Mouse (Mus musculus): Measurements from ENCODE around the gene Camkk1. TPM values are rescaled to one million over a fixed set of nuclear protein-coding genes. Genes with fewer than 3 reads are reported as not detected.

Camkk1 gene
- not detected for polyA plus RNA-seq (2014; fragmentation: Illumina TruSeq; extraction: RNeasy Lipid Tissue Mini Kit (QIAGEN cat#74804); ENCODE audit: low read depth, low replicate concordance)

GRCm38 (mm10) chr11:73018471-73019146 is at the start of gene Camkk1:
TSS of gene Camkk1 (plus strand) at chr11:73019008.

GRCm38 (mm10) chr11:72998771-72999170 is 20.0 kb upstream of the Camkk1 start, which contains the start of gene P2rx1:
TSS of gene P2rx1 (plus strand) at chr11:72999103.

GRCm38 (mm10) chr11:73047542-73047996 is 28.8 kb downstream of the Camkk1 start, which contains the start of gene Ncbp3:
TSS of gene Ncbp3 (plus strand) at chr11:73047783.

GRCm38 (mm10) chr11:73090283-73090682 is 71.5 kb downstream of the Camkk1 start, which contains the start of gene Itgae:
TSS of gene Itgae (plus strand) at chr11:73090583.

Other genes with a start within 250 kb of the Camkk1 start
- gene Cyb5d2, start 222.9 kb upstream of the Camkk1 start, polyA plus RNA-seq (2014; fragmentation: Illumina TruSeq; extraction: RNeasy Lipid Tissue Mini Kit (QIAGEN cat#74804); ENCODE audit: low read depth, low replicate concordance): 11.9 TPM
- gene Zzef1, start 222.8 kb upstream of the Camkk1 start, polyA plus RNA-seq (2014; fragmentation: Illumina TruSeq; extraction: RNeasy Lipid Tissue Mini Kit (QIAGEN cat#74804); ENCODE audit: low read depth, low replicate concordance): 5.3 TPM
- gene Atp2a3, start 57.8 kb upstream of the Camkk1 start, polyA plus RNA-seq (2014; fragmentation: Illumina TruSeq; extraction: RNeasy Lipid Tissue Mini Kit (QIAGEN cat#74804); ENCODE audit: low read depth, low replicate concordance): 0.34 TPM
- not detected for gene P2rx1, start 19.9 kb upstream of the Camkk1 start, polyA plus RNA-seq (2014; fragmentation: Illumina TruSeq; extraction: RNeasy Lipid Tissue Mini Kit (QIAGEN cat#74804); ENCODE audit: low read depth, low replicate concordance)
- gene Ncbp3, start 28.8 kb downstream of the Camkk1 start, polyA plus RNA-seq (2014; fragmentation: Illumina TruSeq; extraction: RNeasy Lipid Tissue Mini Kit (QIAGEN cat#74804); ENCODE audit: low read depth, low replicate concordance): 3.2 TPM
- gene Itgae, start 71.6 kb downstream of the Camkk1 start, polyA plus RNA-seq (2014; fragmentation: Illumina TruSeq; extraction: RNeasy Lipid Tissue Mini Kit (QIAGEN cat#74804); ENCODE audit: low read depth, low replicate concordance): 0.13 TPM
- 0.21 TPM for gene Haspin, start 119.3 kb downstream of the Camkk1 start, polyA plus RNA-seq (2014; fragmentation: Illumina TruSeq; extraction: RNeasy Lipid Tissue Mini Kit (QIAGEN cat#74804); ENCODE audit: low read depth, low replicate concordance)
- gene P2rx5, start 141.4 kb downstream of the Camkk1 start, polyA plus RNA-seq (2014; fragmentation: Illumina TruSeq; extraction: RNeasy Lipid Tissue Mini Kit (QIAGEN cat#74804); ENCODE audit: low read depth, low replicate concordance): not detected
- gene Emc6, start 158.0 kb downstream of the Camkk1 start, polyA plus RNA-seq (2014; fragmentation: Illumina TruSeq; extraction: RNeasy Lipid Tissue Mini Kit (QIAGEN cat#74804); ENCODE audit: low read depth, low replicate concordance): 45.7 TPM
- gene Tax1bp3, start 158.1 kb downstream of the Camkk1 start, polyA plus RNA-seq (2014; fragmentation: Illumina TruSeq; extraction: RNeasy Lipid Tissue Mini Kit (QIAGEN cat#74804); ENCODE audit: low read depth, low replicate concordance): 9.5 TPM
- 7.8 TPM for gene Ctns, start 180.0 kb downstream of the Camkk1 start, polyA plus RNA-seq (2014; fragmentation: Illumina TruSeq; extraction: RNeasy Lipid Tissue Mini Kit (QIAGEN cat#74804); ENCODE audit: low read depth, low replicate concordance)
- 20.3 TPM for gene Shpk, start 180.5 kb downstream of the Camkk1 start, polyA plus RNA-seq (2014; fragmentation: Illumina TruSeq; extraction: RNeasy Lipid Tissue Mini Kit (QIAGEN cat#74804); ENCODE audit: low read depth, low replicate concordance)
- gene Trpv1, start 215.3 kb downstream of the Camkk1 start, polyA plus RNA-seq (2014; fragmentation: Illumina TruSeq; extraction: RNeasy Lipid Tissue Mini Kit (QIAGEN cat#74804); ENCODE audit: low read depth, low replicate concordance): not detected
- gene Trpv3, start 248.4 kb downstream of the Camkk1 start, polyA plus RNA-seq (2014; fragmentation: Illumina TruSeq; extraction: RNeasy Lipid Tissue Mini Kit (QIAGEN cat#74804); ENCODE audit: low read depth, low replicate concordance): not detected